Mouse (Mus musculus) adrenal gland, postnatal 36 days (tissue): ENCODE measurements at regions not wholly inside any gene's neighbourhood (a gene's known extent, or its start where the extent isn't known, plus 50 kb on each side); places are given as distances from the start of the nearest gene placed in this dataset.
A peak's percentile ranks its signal among the peaks of the same experiment; 100 is the strongest.

ENCODE experiments used
- DNase-seq, 2 experiments: peaks; one replicate each; pipeline ENCODE4 v3.0.0; 2021; ENCODE audit warnings: mixed read lengths in 1 of 2

GRCm38 (mm10) chr12:106186501-106186900 lies 176.5 kb downstream of the Vrk1 start:
- no peak for DNase-seq

- no peak for DNase-seq
These were observed 181.7 kb downstream of the Vrk1 start for GRCm38 (mm10) chr12:106191771-106192170.

- no peak for DNase-seq
These were observed 189.3 kb downstream of the Vrk1 start for GRCm38 (mm10) chr12:106199302-106199701.

GRCm38 (mm10) chr12:106203526-106203925 lies 193.5 kb downstream of the Vrk1 start:
- no peak for DNase-seq

GRCm38 (mm10) chr12:106210959-106211358 lies 200.9 kb downstream of the Vrk1 start:
- no peak for DNase-seq

GRCm38 (mm10) chr12:106211488-106211887 lies 201.5 kb downstream of the Vrk1 start:
- no peak for DNase-seq

GRCm38 (mm10) chr12:106212397-106212796 lies 202.4 kb downstream of the Vrk1 start:
- DNase-seq, result no peak

GRCm38 (mm10) chr12:106220071-106220470 lies 210.0 kb downstream of the Vrk1 start:
- no peak for DNase-seq

GRCm38 (mm10) chr12:106226276-106226675 lies 216.2 kb downstream of the Vrk1 start:
- no peak for DNase-seq

- DNase-seq, result no peak
These were observed 216.9 kb downstream of the Vrk1 start for GRCm38 (mm10) chr12:106226776-106227562.

GRCm38 (mm10) chr12:106227563-106227840 lies 217.5 kb downstream of the Vrk1 start:
- DNase-seq, result peak; percentile 4 to 6

- no peak for DNase-seq
These were observed 235.3 kb downstream of the Vrk1 start for GRCm38 (mm10) chr12:106245178-106245840.

GRCm38 (mm10) chr12:106273591-106273990 lies 263.6 kb downstream of the Vrk1 start:
- DNase-seq, result no peak

GRCm38 (mm10) chr12:106277886-106278285 lies 267.9 kb downstream of the Vrk1 start:
- DNase-seq, result no peak

GRCm38 (mm10) chr12:106282491-106283106 lies 272.6 kb downstream of the Vrk1 start:
- DNase-seq, result no peak

GRCm38 (mm10) chr12:106284814-106285213 lies 274.8 kb downstream of the Vrk1 start:
- DNase-seq, result no peak

GRCm38 (mm10) chr12:106288791-106289515 lies 278.9 kb downstream of the Vrk1 start:
- DNase-seq, result no peak

GRCm38 (mm10) chr12:106291476-106292046 lies 281.5 kb downstream of the Vrk1 start:
- DNase-seq, result no peak

GRCm38 (mm10) chr12:106293117-106293516 lies 283.1 kb downstream of the Vrk1 start:
- no peak for DNase-seq

- no peak for DNase-seq
These were observed 285.6 kb downstream of the Vrk1 start for GRCm38 (mm10) chr12:106295596-106295995.

- DNase-seq, result no peak
These were observed 292.6 kb downstream of the Vrk1 start for GRCm38 (mm10) chr12:106302617-106303016.

- no peak for DNase-seq
These were observed 298.4 kb downstream of the Vrk1 start for GRCm38 (mm10) chr12:106308291-106308955.
